Mouse (Mus musculus) kidney, postnatal 0 days (tissue): ENCODE measurements at regions not wholly inside any gene's neighbourhood (a gene's known extent, or its start where the extent isn't known, plus 50 kb on each side); places are given as distances from the start of the nearest gene placed in this dataset.

Source experiments
- ATAC-seq: fragments of 200-750 bp; cut with Nextera tagmentation; replicated peaks from 2 replicates; pipeline ENCODE4 v1.8.0; 2017; ENCODE audit warnings: low read depth, moderate number of reproducible peaks, moderate TSS enrichment, moderate library complexity; ENCODE audit not compliant: low FRiP score
- DNase-seq: peaks from one replicate; pipeline ENCODE4 v3.0.0-alpha.2; 2016; ENCODE audit warnings: low spot score
- H3K27ac ChIP-seq: fragments of 300-500 bp; sonication (generic); 2 replicates; pipeline ENCODE4 v1.5.1; 2014; ENCODE audit warnings: mild to moderate bottlenecking
- H3K27me3 ChIP-seq: fragments of 300-500 bp; sonication (generic); 2 replicates; pipeline ENCODE4 v1.6.1; 2014; ENCODE audit warnings: low read length, mixed read lengths; ENCODE audit not compliant: insufficient read depth
- H3K36me3 ChIP-seq: fragments of 300-500 bp; sonication (generic); 2 replicates; pipeline ENCODE4 v1.6.1; 2014; ENCODE audit warnings: low read length, mixed read lengths; ENCODE audit not compliant: insufficient read depth
- H3K4me1 ChIP-seq: fragments of 300-500 bp; sonication (generic); replicated peaks from 2 replicates; pipeline ENCODE4 v1.6.1; 2014; ENCODE audit warnings: antibody characterized with exemption, low read length, mixed read lengths; ENCODE audit not compliant: insufficient read depth
- H3K4me2 ChIP-seq: fragments of 300-500 bp; sonication (generic); 2 replicates; pipeline ENCODE4 v1.6.1; 2014; ENCODE audit warnings: mild to moderate bottlenecking, low read length, moderate library complexity, mixed read lengths
- H3K4me3 ChIP-seq: fragments of 300-500 bp; sonication (generic); replicated peaks from 2 replicates; pipeline ENCODE4 v1.5.1; 2014; ENCODE audit warnings: low read depth, low read length
- H3K9ac ChIP-seq: fragments of 300-500 bp; sonication (generic); 2 replicates; pipeline ENCODE4 v1.6.1; 2014; ENCODE audit warnings: low read depth, low read length
- H3K9me3 ChIP-seq: fragments of 300-500 bp; sonication (generic); replicated peaks from 2 replicates; pipeline ENCODE4 v1.6.1; 2016; ENCODE audit warnings: low read length, inconsistent platforms, mixed read lengths
- CTCF ChIP-seq: IDR thresholded peaks from 2 replicates; pipeline ENCODE4 v1.5.1; 2016; ENCODE audit warnings: antibody characterized with exemption, low read depth, mild to moderate bottlenecking, moderate library complexity
- WGBS: fragments of 180-500 bp; shearing (Covaris S2); extraction: QIAGEN DNeasy Blood & Tissue Kit; methylation state at CpG from one replicate; pipeline ENCODE4 v1.1.7; 2014; 5-methylcytosine and 5-hydroxymethylcytosine counted together

GRCm38 (mm10) chr14:19131532-19131931 is 237.5 kb upstream of the Ube2e2 start:
- WGBS = 55% methylated on average over 1 of the region's 1 CpGs
- ATAC-seq (no peak), DNase-seq (no peak)
- TF ChIP-seq CTCF = no peak
- Histone ChIP-seq H3K4me3 (no peak overlapping the region), H3K27me3 (no peaks in the 10 kb centered on the region), H3K4me1 (no peaks in the 10 kb centered on the region), H3K36me3 (no peaks in the 10 kb centered on the region), H3K4me2 (no peak overlapping the region), H3K9me3 (no peaks in the 10 kb centered on the region), H3K9ac (no peak overlapping the region), H3K27ac (no peak overlapping the region)
